Mouse (Mus musculus) heart, postnatal 0 days (tissue): ENCODE measurements around the gene Kank4.

Experiments
- CTCF ChIP-seq: IDR thresholded peaks from 2 replicates; pipeline ENCODE4 v1.5.1; 2016; ENCODE audit warnings: antibody characterized with exemption, control low read depth, low read depth
- EP300 ChIP-seq: IDR thresholded peaks from 2 replicates; pipeline ENCODE4 v1.6.1; 2016; ENCODE audit warnings: antibody characterized with exemption, low read depth

GRCm38 (mm10) chr4:98805291-98806048 lies 11.9 kb downstream of the Kank4 start:
- TF ChIP-seq EP300 (no peak), CTCF (no peak)
